Mouse (Mus musculus) liver, adult 10 weeks (tissue): Measurements from ENCODE around the gene Dnaja2. TPM values are rescaled to one million over a fixed set of nuclear protein-coding genes. Genes with fewer than 3 reads are reported as not detected.

Experiments used
- polyA plus RNA-seq: library from polyadenylated mRNA; stranded (reverse); fragments of 350-450 nt; fragmentation: Illumina TruSeq; extraction: RNeasy Lipid Tissue Mini Kit (QIAGEN cat#74804); gene quantifications from one replicate; pipeline ENCODE4 v1.2.3, GENCODE M21; 2014; ENCODE audit warnings: low read depth, low replicate concordance

Gene Dnaja2
- 163 TPM for polyA plus RNA-seq

DNA sequence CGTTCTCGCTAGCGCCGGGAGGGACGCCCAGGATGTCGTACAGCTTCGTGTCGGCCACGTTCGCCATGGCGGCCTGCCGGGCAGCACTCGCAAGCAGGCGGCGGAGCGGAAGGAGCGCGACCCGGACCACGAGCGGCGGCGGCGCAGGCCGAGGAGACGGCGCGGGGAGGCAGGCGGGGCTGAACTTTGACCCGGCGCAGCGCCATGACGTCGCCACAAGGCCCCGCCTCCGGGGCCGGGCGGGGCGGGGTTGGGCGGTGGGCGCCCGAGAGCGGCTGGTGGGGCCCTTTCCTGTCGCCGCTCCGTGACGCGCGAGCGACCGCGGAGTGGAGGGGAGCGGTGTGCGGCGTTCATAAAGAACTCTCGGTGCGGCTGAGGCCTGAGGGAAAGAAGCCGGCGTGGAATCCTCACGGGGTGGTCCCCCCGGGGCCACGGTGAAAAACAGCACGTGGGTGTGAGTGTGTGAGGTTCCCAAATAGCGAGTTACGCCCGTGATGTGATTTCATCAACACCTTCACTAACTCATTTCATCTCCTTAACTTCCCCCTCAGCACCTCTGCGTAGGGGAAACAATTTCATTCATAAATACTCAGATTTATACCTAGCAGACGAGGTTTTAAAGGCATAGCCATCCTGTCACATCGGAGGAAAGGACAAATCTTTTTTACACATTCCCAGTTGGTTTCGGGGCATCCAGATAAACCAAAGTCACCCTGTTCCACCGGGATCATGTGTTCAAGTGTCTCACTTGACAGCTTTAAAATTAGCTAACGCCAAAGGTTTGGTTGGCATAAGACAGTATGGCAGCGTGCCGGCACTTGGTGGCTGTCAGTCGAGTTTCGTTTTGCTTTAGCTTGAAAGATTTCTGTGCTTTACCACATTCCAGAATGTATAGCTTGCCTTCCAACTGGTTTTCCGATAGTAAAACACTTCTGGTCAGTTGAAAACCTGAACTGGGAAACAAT is at the start of gene Dnaja2:
Gene Dnaja2, minus strand, starts transcription at position 164 of the 965 bp plus-strand sequence.

DNA sequence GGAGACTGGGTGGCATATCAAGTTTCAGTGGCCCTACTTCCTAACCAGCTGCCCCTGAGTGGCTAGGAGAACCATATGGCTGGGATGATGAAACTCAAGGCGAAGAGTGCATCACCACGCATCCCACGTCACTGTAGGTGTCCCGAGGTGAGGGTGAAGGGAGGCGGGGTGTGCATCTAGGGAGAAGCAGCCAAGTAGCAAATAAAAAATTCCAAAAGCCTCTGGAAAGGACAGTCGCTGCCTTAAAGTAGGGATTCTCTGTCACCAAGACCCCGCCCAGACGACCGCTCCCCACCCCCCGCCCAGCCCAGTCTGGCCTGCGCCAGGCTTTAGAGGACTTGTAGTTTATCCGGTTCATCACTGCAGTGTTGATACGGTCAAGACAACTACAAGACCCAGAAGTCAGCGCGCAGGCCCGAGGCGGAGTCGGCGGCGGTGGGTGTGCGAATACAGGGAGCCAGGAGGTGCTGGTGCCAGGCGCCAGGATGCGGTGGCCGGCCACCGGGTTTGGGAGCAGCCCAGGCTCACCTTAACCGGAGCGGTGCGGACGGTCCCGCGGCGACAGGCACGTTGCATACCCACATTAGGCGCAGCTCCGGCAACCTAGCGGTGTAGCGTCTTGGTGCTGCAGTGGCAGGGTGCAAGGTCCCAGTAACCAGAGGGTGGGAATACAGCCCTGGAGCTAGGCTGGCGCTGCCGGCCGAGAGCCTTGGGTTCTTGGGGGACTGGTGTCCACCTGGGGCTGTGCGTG is 62.8 kb downstream of the Dnaja2 start, which contains the start of gene Gpt2:
Gene Gpt2, plus strand, starts transcription at position 452 of the 751 bp plus-strand sequence.

Other genes starting within 250 kb of the Dnaja2 start
- 0.45 TPM for gene Mylk3, start 169.0 kb downstream of the Dnaja2 start, polyA plus RNA-seq
- gene 4921524J17Rik, start 122.5 kb downstream of the Dnaja2 start, polyA plus RNA-seq: 15.9 TPM
- 160 TPM for gene Gpt2, start 62.8 kb downstream of the Dnaja2 start, polyA plus RNA-seq
- 0.21 TPM for gene Neto2, start 145.6 kb upstream of the Dnaja2 start, polyA plus RNA-seq